14 mouse cellular contexts compared by ENCODE assay signal in genomic region chr13:97462110-97462883, GRCm38 (mm10).
DNase-seq lines count a peak whose midpoint lies in the region; ATAC-seq lines count a peak whose summit lies in the region.
"Had no signal": no experiment of that assay in that cellular context is flagged by ENCODE, and none has a peak within 500 bp of the region (broad histone marks: within the 10 kb centered on the region; RNA-seq: fewer than 3 reads in every experiment).

No protein-coding gene starts in this region.

- H3K9ac ChIP-seq in heart, embryonic 15.5 days, result no peak overlapping the region
- H3K9ac ChIP-seq in liver, embryonic 15.5 days, result peak overlapping the region; percentile 26; the same call in 1 of the 2 replicates
- H3K9ac ChIP-seq: limb, embryonic 12.5 days had no signal

- 39% methylated on average over 13 of the region's 13 CpGs for WGBS in heart, embryonic 15.5 days
- WGBS in liver, embryonic 15.5 days (ENCODE audit: insufficient replicate concordance), result 14% methylated on average over 13 of the region's 13 CpGs

- no peak overlapping the region for H3K4me2 ChIP-seq in heart, embryonic 15.5 days
- H3K4me2 ChIP-seq in liver, embryonic 15.5 days, result peak overlapping the region; percentile 58
- H3K4me2 ChIP-seq: limb, embryonic 12.5 days; midbrain, embryonic 11.5 days had no signal

- no peaks in the 10 kb centered on the region for H3K36me3 ChIP-seq in heart, embryonic 15.5 days
- no peaks in the 10 kb centered on the region for H3K36me3 ChIP-seq in liver, embryonic 15.5 days (replicated peaks)
- H3K36me3 ChIP-seq: hindbrain, embryonic 10.5 days; limb, embryonic 12.5 days had no signal

- H3K27me3 ChIP-seq in heart, embryonic 15.5 days, result no peaks in the 10 kb centered on the region
- no peaks in the 10 kb centered on the region for H3K27me3 ChIP-seq in liver, embryonic 15.5 days
- H3K27me3 ChIP-seq: limb, embryonic 12.5 days had no signal

- peaks cover 6% of the 10 kb centered on the region; the same call in 1 of the 2 replicates for H3K4me1 ChIP-seq in heart, embryonic 15.5 days (replicated peaks)
- H3K4me1 ChIP-seq in liver, embryonic 15.5 days (replicated peaks), result peaks cover 59% of the 10 kb centered on the region
- H3K4me1 ChIP-seq: hindbrain, embryonic 10.5 days; limb, embryonic 12.5 days had no signal

- no peak overlapping the region for H3K4me3 ChIP-seq in heart, embryonic 15.5 days
- no peak overlapping the region for H3K4me3 ChIP-seq in liver, embryonic 15.5 days (replicated peaks)
- H3K4me3 ChIP-seq: hindbrain, embryonic 10.5 days; limb, embryonic 12.5 days had no signal

- H3K27ac ChIP-seq in heart, embryonic 15.5 days, result peak overlapping the region; percentile 37; the same call in 1 of the 2 replicates
- H3K27ac ChIP-seq in liver, embryonic 15.5 days (replicated peaks), result peak overlapping the region; percentile 89
- H3K27ac ChIP-seq: limb, embryonic 12.5 days had no signal

- DNase-seq in heart, postnatal 4 days, result no peak
- DNase-seq in 416B (ENCODE audit: low read depth), result peak; percentile 91
- DNase-seq in c-Kit-positive CD71-positive TER-119-positive erythroid progenitor cells, embryonic 14.5 days (ENCODE audit: low spot score), result peak; percentile 71
- no peak for DNase-seq in left cerebral cortex, adult 8-10 months (ENCODE audit: low spot score in 2 of 2)
- no peak for DNase-seq in urinary bladder, postnatal 25 days (ENCODE audit: low spot score)
- no peak for DNase-seq in ovary, postnatal 14 days (ENCODE audit: low spot score)
- DNase-seq: adrenal gland, adult 8-10 months; layer of hippocampus, adult 9-11 months; thymus, postnatal 4 days had no signal

- H3K9me3 ChIP-seq in heart, embryonic 15.5 days (replicated peaks), result no peaks in the 10 kb centered on the region
- H3K9me3 ChIP-seq in liver, embryonic 15.5 days (replicated peaks), result no peaks in the 10 kb centered on the region
- H3K9me3 ChIP-seq: hindbrain, embryonic 10.5 days; limb, embryonic 12.5 days had no signal

- ATAC-seq in heart, embryonic 15.5 days (replicated peaks; ENCODE audit: insufficient number of reproducible peaks, insufficient read depth, low FRiP score, low read depth), result no peak
- ATAC-seq in liver, embryonic 15.5 days (ENCODE audit: insufficient read depth), result peak; percentile 80

Comparison
In these comparisons a context has a peak if more than half of its experiments do, and no peak if none do; other contexts are left out.
1. DNase-seq: peak in 416B (single experiment) and c-Kit-positive CD71-positive TER-119-positive erythroid progenitor cells, embryonic 14.5 days (single experiment); none in heart, postnatal 4 days (single experiment), left cerebral cortex, adult 8-10 months (0 of 2), urinary bladder, postnatal 25 days (single experiment) and ovary, postnatal 14 days (single experiment).